Mouse (Mus musculus): ENCODE measurements around the gene Large2. TPM values are rescaled to one million over a fixed set of nuclear protein-coding genes. Genes with fewer than 3 reads are reported as not detected.

The Large2 gene
- polyA plus RNA-seq, 1 experiment from 2014 or later = 10.7 TPM

GRCm38 (mm10) chr2:92389645-92390044, 15.0 kb upstream of the Large2 start:
- 5% methylated on average over 10 of the region's 10 CpGs for WGBS
- Histone ChIP-seq H3K27me3 (no peaks in the 10 kb centered on the region), H3K4me2 (peak overlapping the region; percentile 89), H3K9ac (replicated peaks) (no peak overlapping the region), H3K4me3 (replicated peaks) (peak overlapping the region; percentile 66), H3K4me1 (replicated peaks) (peaks cover 49% of the 10 kb centered on the region), H3K9me3 (no peaks in the 10 kb centered on the region), H3K27ac (peak overlapping the region; percentile 78), H3K36me3 (peaks cover 25% of the 10 kb centered on the region)
- ATAC-seq (ENCODE audit: insufficient number of reproducible peaks, insufficient read depth, low FRiP score, low TSS enrichment, low read depth) = no peak; the same call in 1 of the 2 replicates

- WGBS = under 1% methylated on average over 61 of the region's 62 CpGs
- Histone ChIP-seq H3K4me2 (peak overlapping the region; percentile 89), H3K9ac (replicated peaks) (peak overlapping the region; percentile 69), H3K9me3 (no peaks in the 10 kb centered on the region), H3K4me1 (replicated peaks) (peaks cover 49% of the 10 kb centered on the region), H3K27me3 (no peaks in the 10 kb centered on the region), H3K4me3 (replicated peaks) (peak overlapping the region; percentile 66), H3K36me3 (peaks cover 31% of the 10 kb centered on the region), H3K27ac (peak overlapping the region; percentile 78)
- peak; percentile 88 for ATAC-seq (ENCODE audit: insufficient number of reproducible peaks, insufficient read depth, low FRiP score, low TSS enrichment, low read depth)
Measured at GRCm38 (mm10) chr2:92388891-92389641, 14.4 kb upstream of the Large2 start.

- Histone ChIP-seq H3K4me3 (replicated peaks) (peak overlapping the region; percentile 66), H3K4me2 (peak overlapping the region; percentile 89), H3K36me3 (peaks cover 40% of the 10 kb centered on the region), H3K4me1 (replicated peaks) (peaks cover 46% of the 10 kb centered on the region), H3K9ac (replicated peaks) (peak overlapping the region; percentile 69), H3K27me3 (no peaks in the 10 kb centered on the region), H3K27ac (no peak overlapping the region), H3K9me3 (no peaks in the 10 kb centered on the region)
- 69% methylated on average over 3 of the region's 3 CpGs for WGBS
- no peak for ATAC-seq (ENCODE audit: insufficient number of reproducible peaks, insufficient read depth, low FRiP score, low TSS enrichment, low read depth)
Measured at GRCm38 (mm10) chr2:92388081-92388517, 13.4 kb upstream of the Large2 start.

GRCm38 (mm10) chr2:92387646-92388045, 13.0 kb upstream of the Large2 start:
- no peak overlapping the region for H3K4me2 ChIP-seq
- WGBS = 90% methylated on average over 4 of the region's 4 CpGs
- no peak overlapping the region for H3K4me3 ChIP-seq (replicated peaks)

GRCm38 (mm10) chr2:92386821-92387570, 12.3 kb upstream of the Large2 start:
- H3K27ac ChIP-seq = no peak overlapping the region
- no peak overlapping the region for H3K4me2 ChIP-seq
- H3K36me3 ChIP-seq = peaks cover 51% of the 10 kb centered on the region
- H3K9me3 ChIP-seq = no peaks in the 10 kb centered on the region
- 87% methylated on average over 30 of the region's 30 CpGs for WGBS
- H3K4me3 ChIP-seq (replicated peaks) = no peak overlapping the region
- no peak for ATAC-seq (ENCODE audit: insufficient number of reproducible peaks, insufficient read depth, low FRiP score, low TSS enrichment, low read depth)
- H3K9ac ChIP-seq (replicated peaks) = no peak overlapping the region
- H3K27me3 ChIP-seq = no peaks in the 10 kb centered on the region
- peaks cover 35% of the 10 kb centered on the region for H3K4me1 ChIP-seq (replicated peaks)

More at GRCm38 (mm10) chr2:92387646-92388045, 13.0 kb upstream of the Large2 start:
- no peak for ATAC-seq (ENCODE audit: insufficient number of reproducible peaks, insufficient read depth, low FRiP score, low TSS enrichment, low read depth)
- Histone ChIP-seq H3K27me3 (no peaks in the 10 kb centered on the region), H3K36me3 (peaks cover 45% of the 10 kb centered on the region), H3K9me3 (no peaks in the 10 kb centered on the region), H3K9ac (replicated peaks) (no peak overlapping the region), H3K4me1 (replicated peaks) (peaks cover 42% of the 10 kb centered on the region), H3K27ac (no peak overlapping the region)

GRCm38 (mm10) chr2:92385113-92386051, 10.7 kb upstream of the Large2 start:
- 83% methylated on average over 22 of the region's 22 CpGs for WGBS
- Histone ChIP-seq H3K4me2 (no peak overlapping the region), H3K9ac (replicated peaks) (no peak overlapping the region), H3K9me3 (no peaks in the 10 kb centered on the region), H3K27me3 (no peaks in the 10 kb centered on the region), H3K4me1 (replicated peaks) (peaks cover 19% of the 10 kb centered on the region), H3K27ac (no peak overlapping the region), H3K4me3 (replicated peaks) (no peak overlapping the region), H3K36me3 (peaks cover 68% of the 10 kb centered on the region)
- no peak for ATAC-seq (ENCODE audit: insufficient number of reproducible peaks, insufficient read depth, low FRiP score, low TSS enrichment, low read depth)

GRCm38 (mm10) chr2:92384101-92384500, 9.4 kb upstream of the Large2 start:
- H3K9me3 ChIP-seq = no peaks in the 10 kb centered on the region
- peaks cover 11% of the 10 kb centered on the region for H3K4me1 ChIP-seq (replicated peaks)
- no peak overlapping the region for H3K27ac ChIP-seq
- peaks cover 79% of the 10 kb centered on the region for H3K36me3 ChIP-seq
- no peak for ATAC-seq (ENCODE audit: insufficient number of reproducible peaks, insufficient read depth, low FRiP score, low TSS enrichment, low read depth)
- H3K9ac ChIP-seq (replicated peaks) = no peak overlapping the region
- no peak overlapping the region for H3K4me3 ChIP-seq (replicated peaks)
- H3K27me3 ChIP-seq = no peaks in the 10 kb centered on the region
- H3K4me2 ChIP-seq = no peak overlapping the region
- WGBS = 66% methylated on average over 4 of the region's 4 CpGs

GRCm38 (mm10) chr2:92382759-92383158, 8.1 kb upstream of the Large2 start:
- Histone ChIP-seq H3K27me3 (no peaks in the 10 kb centered on the region), H3K9me3 (no peaks in the 10 kb centered on the region), H3K4me1 (replicated peaks) (peaks cover under 1% of the 10 kb centered on the region; the same call in 1 of the 2 replicates), H3K27ac (no peak overlapping the region), H3K9ac (replicated peaks) (no peak overlapping the region), H3K4me2 (no peak overlapping the region), H3K4me3 (replicated peaks) (no peak overlapping the region), H3K36me3 (peaks cover 92% of the 10 kb centered on the region)
- 86% methylated on average over 4 of the region's 4 CpGs for WGBS
- no peak for ATAC-seq (ENCODE audit: insufficient number of reproducible peaks, insufficient read depth, low FRiP score, low TSS enrichment, low read depth)

- Histone ChIP-seq H3K9me3 (no peaks in the 10 kb centered on the region), H3K36me3 (peaks cover 99% of the 10 kb centered on the region), H3K4me2 (no peak within 1 kb of the TSS), H3K27me3 (no peaks in the 10 kb centered on the region), H3K4me3 (replicated peaks) (no peak within 1 kb of the TSS), H3K4me1 (replicated peaks) (no peaks in the 10 kb centered on the region), H3K27ac (no peak within 1 kb of the TSS), H3K9ac (replicated peaks) (no peak within 1 kb of the TSS)
- WGBS = 86% methylated on average over 5 of the region's 5 CpGs
- ATAC-seq (ENCODE audit: insufficient number of reproducible peaks, insufficient read depth, low FRiP score, low TSS enrichment, low read depth) = no peak
Measured at GRCm38 (mm10) chr2:92381901-92382588, 7.4 kb upstream of the Large2 start, which contains the start of gene 1700029I15Rik. Gene 1700029I15Rik, plus strand, starts transcription at chr2:92382538.

GRCm38 (mm10) chr2:92381161-92381560, 6.5 kb upstream of the Large2 start:
- no peak overlapping the region for H3K4me2 ChIP-seq
- H3K27ac ChIP-seq = no peak overlapping the region
- H3K27me3 ChIP-seq = no peaks in the 10 kb centered on the region
- 0 out of 2 replicates have a peak overlapping the region, but pooled peaks have one; percentile 1 for H3K9ac ChIP-seq (replicated peaks)
- H3K36me3 ChIP-seq = peaks cover 90% of the 10 kb centered on the region
- no peak for ATAC-seq (ENCODE audit: insufficient number of reproducible peaks, insufficient read depth, low FRiP score, low TSS enrichment, low read depth)
- no peak overlapping the region for H3K4me3 ChIP-seq (replicated peaks)
- no peaks in the 10 kb centered on the region for H3K9me3 ChIP-seq
- H3K4me1 ChIP-seq (replicated peaks) = peaks cover 4% of the 10 kb centered on the region
- WGBS = 83% methylated on average over 5 of the region's 5 CpGs

Data from limb, embryonic 12.5 days (tissue).